Mouse (Mus musculus): ENCODE measurements around the gene Aldh1a1.
A peak's percentile ranks its signal among the peaks of the same experiment; 100 is the strongest.
"Not testable (repeated sequence)": the region's sequence is repeated elsewhere in the genome, so short reads cannot be mapped to it uniquely, and the experiment has no call there.

The Aldh1a1 gene

DNA sequence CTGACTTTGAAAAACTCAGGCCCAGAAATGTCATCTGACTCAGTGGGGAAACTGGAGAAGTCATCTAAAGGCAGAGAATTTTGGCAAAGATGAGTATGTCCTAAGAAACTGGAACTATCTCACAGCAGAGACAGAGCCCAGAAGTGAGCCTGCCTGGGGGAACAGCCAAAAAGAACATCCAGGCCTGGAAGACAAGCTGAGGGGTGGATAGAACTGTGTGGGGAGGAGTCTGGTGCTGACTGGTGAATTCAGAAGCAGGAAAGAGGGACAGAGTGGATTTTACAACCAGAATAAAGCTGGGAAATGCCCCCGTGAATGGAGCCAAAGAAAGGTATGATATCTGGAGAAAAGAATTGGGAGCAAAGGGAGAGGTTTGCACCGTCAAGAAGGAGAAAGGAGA lies at the start of gene Aldh1a1:
Aldh1a1 (plus strand) TSS at position 225 of the 400 bp plus-strand sequence.
- DNase-seq: peak; percentile 42 to 60

DNA sequence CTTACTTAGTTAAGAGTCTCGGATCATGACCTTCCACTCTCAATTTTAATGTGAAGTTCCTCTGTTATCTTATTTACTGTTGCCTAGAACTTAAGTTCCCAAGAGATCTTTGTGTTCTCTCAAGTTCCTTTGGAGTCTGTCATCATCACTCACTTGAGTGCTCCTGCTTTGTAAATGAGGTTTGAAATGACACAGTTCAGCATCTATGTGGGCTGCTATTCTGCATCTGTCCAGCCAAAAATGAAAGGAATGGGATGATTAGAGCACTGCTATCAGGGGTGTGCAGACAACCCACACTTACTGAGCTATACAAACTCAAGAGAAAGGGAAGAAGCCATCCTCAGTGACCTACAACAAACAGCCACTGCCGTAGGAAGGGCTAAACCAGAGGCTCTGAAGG lies 44.7 kb upstream of the Aldh1a1 start:
- DNase-seq: peak in 1 of 2 experiments; percentile 7

DNA sequence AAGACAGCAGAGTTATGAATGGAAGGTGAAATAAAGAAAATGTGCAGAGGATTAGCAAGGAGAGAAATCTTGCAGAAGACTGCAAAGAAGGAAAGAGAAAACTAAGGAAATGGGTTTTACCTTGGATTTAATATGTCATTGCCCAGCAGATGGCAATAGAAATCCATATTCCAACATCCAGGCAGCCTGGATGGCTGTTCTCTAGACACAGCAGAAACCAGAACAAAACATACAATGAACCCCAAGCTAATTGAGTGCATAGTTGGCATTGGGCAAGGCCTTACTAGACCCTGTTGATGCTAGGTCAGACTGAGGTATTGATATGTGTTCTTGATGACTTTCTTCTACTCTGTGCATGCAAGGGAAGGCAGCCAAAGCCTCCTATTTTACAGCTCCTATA lies 43.0 kb upstream of the Aldh1a1 start:
- DNase-seq: peak in 1 of 2 experiments; percentile 25

DNA sequence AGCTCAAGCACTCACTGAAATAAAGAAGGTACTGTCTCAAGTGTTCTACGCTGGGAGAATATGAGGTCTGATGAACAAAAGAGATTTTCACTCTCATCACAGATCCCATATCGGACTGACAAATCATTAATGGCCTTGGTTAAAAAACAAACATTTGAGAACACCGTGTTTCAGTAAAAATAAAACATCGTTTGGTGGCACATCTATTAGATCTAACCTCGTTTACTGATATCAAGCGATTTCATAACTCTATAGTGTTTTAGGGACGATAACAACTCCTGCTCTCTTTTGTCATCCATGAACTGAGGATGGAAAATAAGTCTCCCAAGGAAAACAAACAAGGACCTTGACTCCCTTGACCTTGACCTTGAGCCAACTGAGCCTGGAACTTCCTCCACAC lies 41.5 kb upstream of the Aldh1a1 start:
- no peak for DNase-seq

GRCm38 (mm10) chr19:20484497-20484896 lies 8.0 kb upstream of the Aldh1a1 start:
- DNase-seq: peak; percentile 50 to 58

- no peak for DNase-seq
These were observed 565 bp upstream of the Aldh1a1 start for GRCm38 (mm10) chr19:20491950-20492349.

GRCm38 (mm10) chr19:20496476-20496875 lies 4.0 kb downstream of the Aldh1a1 start:
- no peak for DNase-seq

DNA sequence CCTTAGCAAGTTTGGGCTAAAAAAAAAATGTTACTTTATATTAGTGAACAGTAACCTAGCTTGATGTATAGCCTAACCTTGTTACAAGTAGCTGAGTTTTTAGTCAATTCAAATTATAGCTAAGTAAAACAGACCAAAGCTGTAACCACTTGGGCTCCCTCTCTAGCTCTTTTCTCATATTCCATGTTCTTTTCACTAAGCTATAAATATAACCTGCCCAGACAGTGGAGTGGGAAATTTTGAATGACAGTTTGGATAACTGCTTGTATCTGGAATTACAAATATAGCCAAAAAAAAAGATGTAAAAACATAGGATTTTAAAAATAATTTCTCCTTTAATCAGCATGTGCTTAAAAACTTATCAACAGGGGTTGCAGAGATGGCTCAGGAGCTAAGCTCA lies 12.8 kb downstream of the Aldh1a1 start:
- DNase-seq: no peak

DNA sequence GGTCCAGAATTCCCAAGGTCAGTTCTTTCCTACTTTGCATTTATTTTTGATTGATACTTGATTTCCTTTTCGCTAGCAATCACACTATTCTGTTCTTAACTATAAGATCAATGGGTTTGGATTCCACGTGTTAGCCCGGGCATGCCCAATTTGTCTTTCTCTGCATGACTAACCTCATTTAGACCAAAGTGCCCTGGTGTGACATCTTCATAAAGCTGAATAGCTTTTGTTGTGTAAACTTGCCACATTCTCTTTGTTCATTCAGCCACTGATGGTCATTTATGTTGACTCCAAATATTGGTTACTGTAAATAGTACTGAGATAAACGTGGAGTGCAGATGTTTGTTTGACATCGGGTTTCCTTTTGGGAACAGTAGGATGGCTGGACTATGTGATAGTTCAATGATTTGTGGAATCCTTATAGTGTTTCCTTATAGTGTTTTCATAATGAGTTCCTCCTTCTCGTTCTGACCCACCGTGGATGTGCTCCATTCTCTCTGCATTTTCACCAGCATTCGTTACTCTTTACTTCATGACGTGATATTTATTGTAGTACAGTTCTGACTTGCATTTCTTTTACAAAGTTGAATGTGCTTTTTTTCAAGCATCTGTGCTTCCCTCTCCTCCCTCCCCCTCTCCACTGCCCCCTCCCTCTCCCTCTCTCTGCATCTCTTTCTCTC lies 14.6 kb downstream of the Aldh1a1 start:
- DNase-seq: no peak

DNA sequence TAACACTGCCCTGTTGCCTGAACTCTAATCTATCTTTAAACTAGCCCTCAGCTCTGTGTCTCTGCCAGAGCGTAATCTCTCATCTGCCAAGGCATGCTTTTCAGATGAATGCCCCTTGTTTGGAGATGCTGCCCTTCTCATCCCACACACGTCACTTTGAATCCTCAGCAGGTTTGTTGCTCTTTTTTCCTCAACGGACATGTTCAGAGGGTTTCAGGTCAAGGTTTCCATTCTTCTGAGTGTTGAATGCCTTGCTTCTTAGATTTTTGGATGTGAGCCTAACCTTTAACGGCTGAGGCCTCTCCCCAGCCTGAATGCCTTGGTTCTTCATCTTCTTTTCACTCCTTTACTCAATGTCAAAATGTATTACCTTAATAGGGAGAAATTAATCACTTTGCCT lies 16.1 kb downstream of the Aldh1a1 start:
- DNase-seq: no peak

- DNase-seq: no peak
These were observed 19.5 kb downstream of the Aldh1a1 start for GRCm38 (mm10) chr19:20511971-20512370.

- DNase-seq: no peak
These were observed 20.7 kb downstream of the Aldh1a1 start for GRCm38 (mm10) chr19:20513181-20513580.

DNA sequence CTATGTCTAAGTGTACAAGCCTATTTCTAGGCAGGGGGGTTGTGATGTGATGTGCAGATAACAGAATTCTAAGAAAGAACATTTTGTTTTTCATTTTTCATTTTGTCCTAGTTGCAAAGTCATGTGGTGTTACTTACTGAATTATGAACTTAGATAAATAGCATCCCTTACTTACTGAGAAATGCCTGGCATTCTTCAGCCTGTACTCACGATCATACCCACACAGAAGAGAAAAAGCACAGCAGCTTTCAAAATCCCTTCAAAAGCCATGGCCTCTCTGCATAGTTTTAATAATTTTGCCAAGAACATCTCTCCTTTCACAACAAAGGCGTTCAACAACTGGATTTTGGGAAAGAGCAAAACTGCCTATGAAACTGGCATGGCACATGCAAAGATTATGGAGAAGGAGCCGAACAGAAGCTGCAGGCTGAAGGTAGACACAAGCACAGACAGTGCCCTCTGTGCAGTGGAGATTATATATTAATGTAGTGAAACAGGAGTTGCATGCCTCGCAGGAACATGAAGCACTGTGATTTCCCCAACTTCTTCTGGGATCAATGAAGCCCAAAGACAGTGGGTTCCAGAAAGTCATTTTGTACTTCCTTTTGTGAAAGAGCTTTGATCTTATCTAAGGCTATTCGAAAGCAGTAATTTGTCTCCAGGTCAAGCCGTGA lies 21.3 kb downstream of the Aldh1a1 start:
- DNase-seq: no peak

GRCm38 (mm10) chr19:20516481-20516880 lies 24.0 kb downstream of the Aldh1a1 start:
- no peak for DNase-seq

DNA sequence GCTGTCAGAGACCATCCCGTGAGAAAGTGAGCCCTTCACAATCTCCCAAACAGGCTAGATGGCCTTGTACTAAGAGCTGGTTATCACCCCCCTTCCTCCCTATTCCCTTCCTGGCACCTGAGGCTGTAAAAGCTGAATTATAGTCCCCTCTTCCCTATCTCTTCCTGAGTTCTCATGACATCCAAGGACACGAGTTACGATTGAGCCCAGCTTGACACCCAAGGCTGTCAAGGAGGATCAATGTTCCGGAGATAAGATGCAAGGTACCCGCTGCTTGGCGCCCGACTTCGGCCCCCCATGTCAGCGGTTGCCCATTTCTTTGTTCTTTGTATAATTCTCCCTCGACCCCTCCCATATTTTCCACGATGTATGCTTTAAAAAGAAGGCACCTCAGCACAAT lies 36.6 kb downstream of the Aldh1a1 start:
- DNase-seq: not testable (repeated sequence)

DNA sequence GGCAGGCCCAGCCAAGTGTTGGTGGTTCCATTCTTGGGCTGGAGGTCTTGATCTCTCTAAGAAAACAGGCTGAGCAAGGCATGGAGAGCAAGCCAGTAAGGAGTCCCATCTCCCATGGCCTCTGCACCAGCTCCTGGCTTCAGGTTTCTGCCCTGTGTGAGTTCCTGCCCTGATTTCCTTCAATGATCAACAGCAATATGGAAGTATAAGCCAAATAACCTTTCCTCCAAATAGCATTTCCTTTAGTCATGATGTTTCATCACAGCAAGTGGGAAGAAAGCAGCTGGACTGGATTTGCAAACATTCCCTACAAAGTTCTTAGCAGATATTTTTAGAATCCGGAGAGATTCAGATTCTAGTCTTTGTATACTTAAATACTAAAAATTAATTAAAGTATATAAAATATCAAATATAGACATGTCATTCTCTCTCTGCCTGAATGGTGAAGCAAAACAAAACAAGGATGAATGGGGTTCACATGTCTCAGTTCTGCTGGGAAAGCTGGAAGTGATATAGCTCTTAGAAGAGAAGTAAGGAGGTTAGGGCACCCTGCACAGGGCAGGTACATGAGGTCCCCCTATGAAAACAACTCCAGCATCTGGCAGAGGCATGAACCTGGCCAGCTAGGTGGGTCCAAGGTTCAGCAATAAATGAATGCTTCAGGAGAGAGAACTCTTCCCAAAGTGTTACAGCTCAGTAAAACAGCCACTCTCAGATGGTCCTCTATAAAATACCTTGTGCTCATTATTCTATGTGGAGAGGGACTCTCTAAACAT lies 37.6 kb downstream of the Aldh1a1 start:
- peak; percentile 19 to 34 for DNase-seq

DNA sequence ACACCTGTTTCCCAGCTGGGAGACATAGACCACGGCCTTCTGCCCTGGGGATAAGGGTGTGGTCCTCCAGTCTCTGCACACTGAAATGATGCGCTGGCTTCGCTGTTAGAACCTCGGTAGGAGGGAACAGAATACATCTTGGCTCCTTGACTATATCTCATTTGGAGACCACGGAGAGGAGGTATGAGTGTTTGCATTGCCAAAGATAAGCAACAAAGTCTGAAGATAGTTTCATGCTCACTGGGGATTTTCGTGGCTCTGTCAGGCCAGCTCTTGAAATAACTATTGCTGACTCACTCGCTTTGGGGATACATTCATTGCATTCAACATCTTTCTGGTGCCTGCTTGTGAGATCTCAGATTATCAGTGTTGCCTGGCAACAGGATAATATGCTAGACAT lies 44.0 kb downstream of the Aldh1a1 start:
- no peak for DNase-seq

GRCm38 (mm10) chr19:20541044-20541443 lies 48.5 kb downstream of the Aldh1a1 start:
- no peak for DNase-seq

DNA sequence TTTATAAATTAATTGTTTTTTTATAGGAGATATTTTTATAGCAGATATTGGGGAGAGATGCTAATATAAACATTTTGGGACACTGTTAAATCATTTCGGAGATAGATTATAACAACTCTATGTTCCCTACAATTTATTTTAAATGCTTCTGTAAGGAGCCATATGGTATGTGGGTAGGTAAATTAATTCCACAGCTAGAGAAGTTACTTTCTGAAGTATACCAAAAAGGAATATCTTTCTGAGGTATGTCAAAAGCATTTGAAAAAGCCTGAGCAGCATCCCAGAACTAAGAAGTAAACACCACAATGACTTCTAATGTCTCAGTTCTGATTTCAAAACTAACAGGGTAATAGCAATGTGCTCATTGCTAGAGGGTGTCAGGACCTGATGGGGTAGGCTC lies 49.4 kb downstream of the Aldh1a1 start:
- no peak for DNase-seq

DNA sequence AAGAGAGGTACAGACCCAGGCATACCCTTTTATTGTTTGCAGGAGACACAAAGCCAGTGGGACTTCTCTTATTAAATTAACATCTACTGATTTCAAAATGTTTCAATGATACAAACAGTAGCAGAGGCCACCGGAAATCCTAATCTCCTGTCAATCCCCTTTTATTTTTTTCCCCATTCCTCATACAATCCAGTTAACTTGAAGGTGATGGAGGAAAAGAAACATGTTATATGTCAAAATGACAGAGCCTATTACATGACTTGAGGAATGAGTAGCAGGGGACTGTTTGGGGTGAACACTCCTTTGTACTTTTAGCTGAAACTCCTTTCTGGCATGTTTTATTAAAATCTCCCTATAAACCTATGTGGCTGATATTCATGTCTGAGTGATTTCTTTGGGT lies 51.3 kb downstream of the Aldh1a1 start:
- DNase-seq: no peak

GRCm38 (mm10) chr19:20544941-20545340 lies 52.4 kb downstream of the Aldh1a1 start:
- DNase-seq: no peak

- no peak for DNase-seq
These were observed 54.5 kb downstream of the Aldh1a1 start for GRCm38 (mm10) chr19:20547025-20547424.

DNA sequence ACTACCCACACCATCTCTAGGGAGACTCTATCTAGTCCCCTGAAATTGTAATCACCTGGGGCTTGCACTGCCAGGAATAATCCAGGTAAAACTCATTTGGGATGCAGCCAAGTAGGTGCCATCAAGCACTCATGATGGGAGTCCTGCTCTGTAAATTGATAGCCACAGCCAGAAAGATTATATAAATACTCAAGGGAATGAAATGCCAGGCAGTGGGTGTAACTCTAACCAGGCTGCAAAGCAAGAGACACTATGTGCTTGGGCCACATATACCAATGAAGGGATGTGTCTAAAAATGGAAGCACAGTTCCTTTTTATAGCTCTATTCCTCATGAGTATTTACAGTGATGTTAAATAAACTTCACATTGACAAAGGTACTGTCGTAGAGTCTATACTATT lies 56.9 kb downstream of the Aldh1a1 start:
- no peak for DNase-seq

- DNase-seq: no peak
These were observed 62.9 kb downstream of the Aldh1a1 start for GRCm38 (mm10) chr19:20555365-20555764.
